Mouse (Mus musculus) embryonic facial prominence, embryonic 13.5 days (tissue): Measurements from ENCODE around the gene Acin1. TPM values are rescaled to one million over a fixed set of nuclear protein-coding genes. Genes with fewer than 3 reads are reported as not detected.
"Not testable (repeated sequence)": the region's sequence is repeated elsewhere in the genome, so short reads cannot be mapped to it uniquely, and the experiment has no call there.

Experiments used
- ATAC-seq: fragments of 200-750 bp; cut with Nextera tagmentation; 2 replicates; pipeline ENCODE4 v1.8.0; 2017; ENCODE audit warnings: low read depth; ENCODE audit not compliant: insufficient number of reproducible peaks, insufficient read depth, low FRiP score, low TSS enrichment
- H3K27ac ChIP-seq: fragments of 300-500 bp; sonication (generic); 2 replicates; pipeline ENCODE4 v1.5.1; 2015; ENCODE audit warnings: moderate library complexity, mild to moderate bottlenecking, inconsistent platforms
- H3K27me3 ChIP-seq: fragments of 300-500 bp; sonication (generic); 2 replicates; pipeline ENCODE4 v1.6.1; 2015; ENCODE audit warnings: mild to moderate bottlenecking, inconsistent platforms
- H3K36me3 ChIP-seq: fragments of 300-500 bp; sonication (generic); 2 replicates; pipeline ENCODE4 v1.6.1; 2015; ENCODE audit warnings: mild to moderate bottlenecking, inconsistent platforms
- H3K4me1 ChIP-seq: fragments of 300-500 bp; sonication (generic); 2 replicates; pipeline ENCODE4 v1.6.1; 2015; ENCODE audit warnings: inconsistent platforms
- H3K4me2 ChIP-seq: fragments of 300-500 bp; sonication (generic); 2 replicates; pipeline ENCODE4 v1.6.1; 2015; ENCODE audit warnings: moderate library complexity, mild to moderate bottlenecking, inconsistent platforms
- H3K4me3 ChIP-seq: fragments of 300-500 bp; sonication (generic); 2 replicates; pipeline ENCODE4 v1.5.1; 2015; ENCODE audit warnings: mild to moderate bottlenecking, inconsistent platforms
- H3K9ac ChIP-seq: fragments of 300-500 bp; sonication (generic); 2 replicates; pipeline ENCODE4 v1.6.1; 2015; ENCODE audit warnings: mild to moderate bottlenecking, inconsistent platforms
- H3K9me3 ChIP-seq: fragments of 300-500 bp; sonication (generic); 2 replicates; pipeline ENCODE4 v1.6.1; 2016; ENCODE audit warnings: inconsistent platforms
- WGBS: fragments of 180-500 bp; shearing (Covaris S2); methylation state at CpG from one replicate; pipeline ENCODE4 v1.1.7; 2015; ENCODE audit warnings: mixed read lengths; 5-methylcytosine and 5-hydroxymethylcytosine counted together
- polyA plus RNA-seq: library from polyadenylated mRNA; unstranded; fragments of >200 nt; fragmentation: Nextera tagmentation; extraction: Ambion mirVana; gene quantifications from 2 replicates; pipeline ENCODE4 v1.2.1, GENCODE M21; 2015

Acin1 gene
- polyA plus RNA-seq, 1 experiment from 2014 or later, result 169 TPM

GRCm38 (mm10) chr14:54621133-54621532 is 65.6 kb downstream of the Acin1 start, which contains the start of gene Psmb11:
Gene Psmb11 (plus strand): TSS chr14:54621433.
- Histone ChIP-seq H3K9ac (no peak within 1 kb of the TSS), H3K27ac (no peak within 1 kb of the TSS), H3K9me3 (no peaks in the 10 kb centered on the region), H3K4me2 (no peak within 1 kb of the TSS), H3K36me3 (peaks cover 4% of the 10 kb centered on the region), H3K4me3 (no peak within 1 kb of the TSS), H3K27me3 (no peaks in the 10 kb centered on the region), H3K4me1 (peaks cover 11% of the 10 kb centered on the region)
- 80% methylated on average over 1 of the region's 1 CpGs for WGBS
- ATAC-seq, result no peak

GRCm38 (mm10) chr14:54617897-54618365 is 68.8 kb downstream of the Acin1 start, which contains the start of gene Psmb5:
Gene Psmb5 (minus strand): TSS chr14:54618022.
- peak within 1 kb of the TSS; percentile 85 for H3K27ac ChIP-seq
- under 1% methylated on average over 25 of the region's 25 CpGs for WGBS
- no peaks in the 10 kb centered on the region for H3K9me3 ChIP-seq
- peak; percentile 79 for ATAC-seq
- H3K9ac ChIP-seq, result peak within 1 kb of the TSS; percentile 94
- H3K36me3 ChIP-seq, result peaks cover 29% of the 10 kb centered on the region
- H3K27me3 ChIP-seq, result no peaks in the 10 kb centered on the region
- H3K4me1 ChIP-seq, result peaks cover 13% of the 10 kb centered on the region
- peak within 1 kb of the TSS; percentile 69 for H3K4me2 ChIP-seq
- H3K4me3 ChIP-seq, result peak within 1 kb of the TSS; percentile 77

GRCm38 (mm10) chr14:54617152-54617896 is 69.4 kb downstream of the Acin1 start:
- 0 out of 2 replicates have a peak, but pooled peaks have one; percentile 17 for ATAC-seq
- Histone ChIP-seq H3K4me3 (peak overlapping the region; percentile 77), H3K4me1 (peaks cover 13% of the 10 kb centered on the region), H3K4me2 (peak overlapping the region; percentile 69), H3K27ac (peak overlapping the region; percentile 85), H3K9ac (peak overlapping the region; percentile 94), H3K9me3 (no peaks in the 10 kb centered on the region), H3K36me3 (peaks cover 34% of the 10 kb centered on the region), H3K27me3 (no peaks in the 10 kb centered on the region)
- WGBS, result 2% methylated on average over 38 of the region's 38 CpGs

GRCm38 (mm10) chr14:54616226-54616825 is 70.4 kb downstream of the Acin1 start:
- H3K27ac ChIP-seq, result no peak overlapping the region
- peak overlapping the region; percentile 77; the same call in 1 of the 2 replicates for H3K4me3 ChIP-seq
- H3K9ac ChIP-seq, result no peak overlapping the region
- H3K36me3 ChIP-seq, result peaks cover 40% of the 10 kb centered on the region
- no peaks in the 10 kb centered on the region for H3K9me3 ChIP-seq
- H3K4me2 ChIP-seq, result peak overlapping the region; percentile 69; the same call in 1 of the 2 replicates
- WGBS, result 89% methylated on average over 16 of the region's 16 CpGs
- H3K4me1 ChIP-seq, result peaks cover 13% of the 10 kb centered on the region
- H3K27me3 ChIP-seq, result no peaks in the 10 kb centered on the region
- no peak for ATAC-seq

GRCm38 (mm10) chr14:54614130-54614529 is 72.6 kb downstream of the Acin1 start:
- H3K4me1 ChIP-seq, result peaks cover 13% of the 10 kb centered on the region
- H3K27ac ChIP-seq, H3K9me3 ChIP-seq, H3K27me3 ChIP-seq, H3K4me3 ChIP-seq, H3K9ac ChIP-seq, H3K4me2 ChIP-seq, ATAC-seq: not testable (repeated sequence)
- peaks cover 47% of the 10 kb centered on the region for H3K36me3 ChIP-seq
- WGBS, result 91% methylated on average over 16 of the region's 16 CpGs

GRCm38 (mm10) chr14:54610648-54611047 is 76.1 kb downstream of the Acin1 start:
- Histone ChIP-seq H3K9me3 (no peaks in the 10 kb centered on the region), H3K27ac (no peak overlapping the region), H3K9ac (no peak overlapping the region), H3K27me3 (no peaks in the 10 kb centered on the region), H3K4me1 (0 out of 2 replicates have a peak, but pooled peaks cover 4% of the 10 kb centered on the region), H3K4me2 (no peak overlapping the region), H3K4me3 (no peak overlapping the region), H3K36me3 (peaks cover 38% of the 10 kb centered on the region)
- WGBS, result 80% methylated on average over 6 of the region's 6 CpGs
- ATAC-seq, result no peak

GRCm38 (mm10) chr14:54609962-54610361 is 76.8 kb downstream of the Acin1 start:
- H3K4me2 ChIP-seq, result no peak overlapping the region
- WGBS, result 85% methylated on average over 4 of the region's 4 CpGs
- no peaks in the 10 kb centered on the region for H3K27me3 ChIP-seq
- no peaks in the 10 kb centered on the region for H3K9me3 ChIP-seq
- peaks cover 31% of the 10 kb centered on the region for H3K36me3 ChIP-seq
- ATAC-seq, result no peak
- H3K4me1 ChIP-seq, result 0 out of 2 replicates have a peak, but pooled peaks cover 4% of the 10 kb centered on the region
- H3K4me3 ChIP-seq, result no peak overlapping the region
- H3K9ac ChIP-seq, result no peak overlapping the region
- H3K27ac ChIP-seq, result no peak overlapping the region

- Histone ChIP-seq H3K36me3 (peaks cover 25% of the 10 kb centered on the region), H3K27ac (no peak overlapping the region; the same call in 1 of the 2 replicates), H3K4me1 (peaks cover 10% of the 10 kb centered on the region; the same call in 1 of the 2 replicates), H3K27me3 (no peaks in the 10 kb centered on the region), H3K9me3 (no peaks in the 10 kb centered on the region), H3K4me2 (no peak overlapping the region), H3K4me3 (no peak overlapping the region), H3K9ac (no peak overlapping the region)
- ATAC-seq, result no peak
- 51% methylated on average over 4 of the region's 4 CpGs for WGBS
These were observed 77.5 kb downstream of the Acin1 start for GRCm38 (mm10) chr14:54609245-54609644.

GRCm38 (mm10) chr14:54607226-54607625 is 79.5 kb downstream of the Acin1 start:
- Histone ChIP-seq H3K36me3 (peaks cover 13% of the 10 kb centered on the region), H3K4me1 (peaks cover 17% of the 10 kb centered on the region), H3K4me3 (no peak overlapping the region), H3K9me3 (no peaks in the 10 kb centered on the region), H3K27ac (0 out of 2 replicates have a peak overlapping the region, but pooled peaks have one; percentile 16), H3K27me3 (no peaks in the 10 kb centered on the region), H3K9ac (no peak overlapping the region), H3K4me2 (no peak overlapping the region)
- ATAC-seq, result no peak
- WGBS, result 52% methylated on average over 8 of the region's 8 CpGs

GRCm38 (mm10) chr14:54605752-54606321 is 80.9 kb downstream of the Acin1 start, which contains the start of gene 4931414P19Rik:
Gene 4931414P19Rik (minus strand): TSS chr14:54605993.
- peak within 1 kb of the TSS; percentile 76 for H3K9ac ChIP-seq
- under 1% methylated on average over 36 of the region's 39 CpGs for WGBS
- no peaks in the 10 kb centered on the region for H3K27me3 ChIP-seq
- peaks cover 19% of the 10 kb centered on the region for H3K4me1 ChIP-seq
- peak within 1 kb of the TSS; percentile 54 for H3K4me3 ChIP-seq
- peaks cover 5% of the 10 kb centered on the region; the same call in 1 of the 2 replicates for H3K36me3 ChIP-seq
- peak within 1 kb of the TSS; percentile 82 for H3K27ac ChIP-seq
- ATAC-seq, result peak; percentile 48
- no peaks in the 10 kb centered on the region for H3K9me3 ChIP-seq
- H3K4me2 ChIP-seq, result peak within 1 kb of the TSS; percentile 63

GRCm38 (mm10) chr14:54603686-54604085 is 83.0 kb downstream of the Acin1 start:
- Histone ChIP-seq H3K4me3 (peak overlapping the region; percentile 63), H3K27me3 (no peaks in the 10 kb centered on the region), H3K9me3 (no peaks in the 10 kb centered on the region), H3K4me1 (peaks cover 19% of the 10 kb centered on the region), H3K9ac (no peak overlapping the region), H3K36me3 (peaks cover 11% of the 10 kb centered on the region), H3K27ac (peak overlapping the region; percentile 94), H3K4me2 (peak overlapping the region; percentile 56)
- ATAC-seq, result no peak
- WGBS, result 83% methylated on average over 8 of the region's 8 CpGs
